Mouse (Mus musculus) hindbrain, embryonic 13.5 days (tissue): ENCODE measurements at regions not wholly inside any gene's neighbourhood (a gene's known extent, or its start where the extent isn't known, plus 50 kb on each side); places are given as distances from the start of the nearest gene placed in this dataset.
"Not testable (repeated sequence)": the region's sequence is repeated elsewhere in the genome, so short reads cannot be mapped to it uniquely, and the experiment has no call there.

Experiments used
- ATAC-seq: fragments of 200-750 bp; cut with Nextera tagmentation; 2 replicates; pipeline ENCODE4 v1.8.0; 2017; ENCODE audit warnings: moderate TSS enrichment; ENCODE audit not compliant: low FRiP score
- H3K27ac ChIP-seq: fragments of 300-500 bp; sonication (generic); 2 replicates; pipeline ENCODE4 v1.5.1; 2015; ENCODE audit warnings: inconsistent platforms, mild to moderate bottlenecking, moderate library complexity
- H3K27me3 ChIP-seq: fragments of 300-500 bp; sonication (generic); 2 replicates; pipeline ENCODE4 v1.6.1; 2015; ENCODE audit warnings: mild to moderate bottlenecking, inconsistent platforms
- H3K36me3 ChIP-seq: fragments of 300-500 bp; sonication (generic); 2 replicates; pipeline ENCODE4 v1.6.1; 2015; ENCODE audit warnings: mild to moderate bottlenecking, inconsistent platforms
- H3K4me1 ChIP-seq: fragments of 300-500 bp; sonication (generic); replicated peaks from 2 replicates; pipeline ENCODE4 v1.6.1; 2015; ENCODE audit warnings: inconsistent platforms
- H3K4me2 ChIP-seq: fragments of 300-500 bp; sonication (generic); 2 replicates; pipeline ENCODE4 v1.6.1; 2015; ENCODE audit warnings: inconsistent platforms, mild to moderate bottlenecking, moderate library complexity
- H3K4me3 ChIP-seq: fragments of 300-500 bp; sonication (generic); 2 replicates; pipeline ENCODE4 v1.5.1; 2015; ENCODE audit warnings: mild to moderate bottlenecking, inconsistent platforms
- H3K9ac ChIP-seq: fragments of 300-500 bp; sonication (generic); 2 replicates; pipeline ENCODE4 v1.6.1; 2015; ENCODE audit warnings: mild to moderate bottlenecking, inconsistent platforms
- H3K9me3 ChIP-seq: fragments of 300-500 bp; sonication (generic); 2 replicates; pipeline ENCODE4 v1.6.1; 2016; ENCODE audit warnings: inconsistent platforms
- WGBS: fragments of 180-500 bp; shearing (Covaris S2); methylation state at CpG from one replicate; pipeline ENCODE4 v1.1.7; 2015; 5-methylcytosine and 5-hydroxymethylcytosine counted together

DNA sequence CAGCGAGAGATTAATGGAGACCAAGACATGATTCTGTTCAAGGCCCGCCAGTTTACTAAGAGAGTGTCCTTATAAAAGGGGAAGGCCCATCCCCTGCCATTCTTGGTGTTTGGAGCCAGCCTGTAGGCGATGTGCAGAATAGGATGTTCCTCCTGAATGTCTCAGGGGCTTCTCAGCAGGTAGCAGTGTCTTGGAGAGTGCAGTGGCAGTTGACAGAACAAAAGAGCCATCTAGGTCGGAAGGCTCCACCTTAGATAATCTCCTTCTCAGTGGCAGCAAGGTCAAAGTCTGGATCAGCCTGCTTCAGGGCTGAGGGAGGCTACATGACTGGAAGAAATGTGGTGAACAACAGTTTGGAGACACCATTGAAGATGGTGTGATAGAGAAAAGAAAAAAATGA is 171.7 kb downstream of the Diras2 start:
- not testable (repeated sequence) for ATAC-seq, H3K9ac ChIP-seq, H3K27ac ChIP-seq, H3K4me1 ChIP-seq, H3K4me2 ChIP-seq, H3K27me3 ChIP-seq, H3K4me3 ChIP-seq, H3K36me3 ChIP-seq, H3K9me3 ChIP-seq
- 76% methylated on average over 4 of the region's 4 CpGs for WGBS

DNA sequence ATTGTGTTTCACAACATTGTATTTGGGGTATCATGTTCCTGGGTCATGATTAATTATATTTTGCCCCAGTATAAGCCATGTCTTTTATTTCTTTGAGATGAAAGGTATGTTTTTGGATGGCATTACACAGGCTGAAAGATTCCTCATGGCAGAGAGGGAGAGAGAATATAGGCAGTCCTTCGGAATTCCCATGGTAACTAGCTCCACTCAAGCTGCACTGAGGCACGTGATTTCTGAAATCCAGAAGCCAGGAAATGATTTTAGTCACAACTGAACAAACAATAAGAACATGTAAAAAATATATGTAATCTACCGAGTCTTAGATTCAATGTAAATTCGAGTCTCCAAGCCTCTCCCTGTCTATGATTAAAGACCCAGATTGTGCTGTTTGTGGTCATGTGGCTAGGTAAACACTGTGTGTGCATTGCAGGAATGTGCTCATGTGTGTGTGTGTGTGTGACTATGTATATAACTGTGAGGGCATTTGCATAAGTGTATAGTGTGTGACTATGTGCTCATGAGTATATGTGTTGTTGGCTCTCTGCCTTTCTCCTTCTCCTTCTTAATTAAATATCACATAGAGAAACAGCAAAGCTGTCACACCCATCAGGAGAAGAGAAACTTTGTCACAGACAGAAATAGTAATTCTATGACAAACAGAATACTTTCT is 169.8 kb downstream of the Diras2 start:
- ATAC-seq: no peak
- Histone ChIP-seq H3K36me3 (no peaks in the 10 kb centered on the region), H3K9ac (no peak overlapping the region), H3K4me2 (no peak overlapping the region), H3K9me3 (0 out of 2 replicates have a peak, but pooled peaks cover 5% of the 10 kb centered on the region), H3K27ac (no peak overlapping the region), H3K4me3 (no peak overlapping the region), H3K4me1 (no peaks in the 10 kb centered on the region), H3K27me3 (no peaks in the 10 kb centered on the region)
- 76% methylated on average over 4 of the region's 4 CpGs for WGBS

DNA sequence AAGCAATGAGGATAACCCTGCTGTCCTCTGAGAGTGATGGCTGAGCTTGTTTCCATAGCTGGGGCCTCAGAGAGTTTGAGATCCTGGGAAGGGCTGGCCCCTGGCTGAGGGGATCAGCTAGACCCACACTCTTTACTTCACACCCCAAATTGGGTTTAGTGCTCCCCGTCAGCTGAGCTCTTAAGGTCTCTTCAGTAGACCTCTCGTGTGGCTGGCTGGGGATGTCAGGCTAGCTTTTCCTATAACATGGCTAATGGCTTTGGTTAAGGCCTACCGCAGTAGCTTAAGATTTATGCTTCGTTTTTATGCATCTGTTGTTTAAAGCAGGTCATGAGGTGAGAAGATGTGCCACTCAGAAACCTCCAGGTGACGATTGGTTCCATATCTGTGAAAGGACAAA is 168.8 kb downstream of the Diras2 start:
- no peak overlapping the region for H3K4me3 ChIP-seq
- H3K9me3 ChIP-seq: no peaks in the 10 kb centered on the region
- H3K36me3 ChIP-seq: no peaks in the 10 kb centered on the region
- H3K4me1 ChIP-seq: no peaks in the 10 kb centered on the region
- H3K27ac ChIP-seq: no peak overlapping the region
- ATAC-seq: no peak
- H3K4me2 ChIP-seq: no peak overlapping the region
- no peak overlapping the region for H3K9ac ChIP-seq
- H3K27me3 ChIP-seq: no peaks in the 10 kb centered on the region
- 89% methylated on average over 5 of the region's 5 CpGs for WGBS

DNA sequence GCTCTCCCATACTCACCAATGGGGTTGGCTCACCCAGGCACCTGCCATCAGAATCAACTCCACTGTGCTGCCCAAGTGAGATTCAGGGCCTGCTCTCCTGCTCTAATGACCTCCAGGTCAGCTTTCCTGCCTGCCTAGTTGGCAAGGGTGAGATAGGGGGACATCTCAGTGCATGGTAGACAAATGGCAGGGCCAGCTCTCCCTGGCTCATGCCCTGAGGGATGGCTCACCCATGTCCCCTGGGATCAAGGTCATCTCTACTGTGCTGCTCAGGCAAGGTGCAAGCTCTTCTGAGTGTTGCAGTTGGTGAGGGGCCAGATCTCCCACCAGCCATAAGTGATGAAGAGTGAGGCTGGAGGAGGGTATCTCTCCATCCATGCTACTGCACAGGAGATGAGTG is 161.2 kb downstream of the Diras2 start:
- H3K4me2 ChIP-seq: no peak overlapping the region
- ATAC-seq: no peak
- no peaks in the 10 kb centered on the region for H3K4me1 ChIP-seq
- H3K9me3 ChIP-seq: no peaks in the 10 kb centered on the region
- no peak overlapping the region for H3K9ac ChIP-seq
- no peaks in the 10 kb centered on the region for H3K36me3 ChIP-seq
- H3K27ac ChIP-seq: no peak overlapping the region
- no peaks in the 10 kb centered on the region for H3K27me3 ChIP-seq
- no peak overlapping the region for H3K4me3 ChIP-seq

DNA sequence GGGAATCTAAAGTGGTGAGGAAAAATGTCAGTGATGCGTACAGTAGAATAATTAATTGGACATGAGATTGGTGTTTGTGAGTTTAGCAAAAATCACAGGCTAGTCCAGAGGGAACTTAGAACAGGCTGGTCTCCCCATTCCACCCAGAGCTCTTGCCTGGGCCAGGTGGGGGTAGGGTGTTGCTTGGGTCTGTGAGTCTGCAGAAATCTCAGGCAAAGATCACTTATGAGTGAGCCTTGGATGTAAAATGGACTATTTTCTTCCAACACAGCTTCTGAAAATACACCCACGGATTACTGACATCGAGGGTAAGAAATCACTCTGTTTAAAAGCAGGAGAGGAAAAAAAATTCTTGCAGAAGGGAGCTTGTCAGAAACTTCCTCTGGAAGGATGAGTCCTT is 159.1 kb downstream of the Diras2 start:
- Histone ChIP-seq H3K27ac (no peak overlapping the region), H3K9ac (no peak overlapping the region), H3K9me3 (no peaks in the 10 kb centered on the region), H3K27me3 (no peaks in the 10 kb centered on the region), H3K36me3 (no peaks in the 10 kb centered on the region), H3K4me3 (no peak overlapping the region), H3K4me1 (no peaks in the 10 kb centered on the region), H3K4me2 (no peak overlapping the region)
- ATAC-seq: no peak
- 93% methylated on average over 3 of the region's 3 CpGs for WGBS

DNA sequence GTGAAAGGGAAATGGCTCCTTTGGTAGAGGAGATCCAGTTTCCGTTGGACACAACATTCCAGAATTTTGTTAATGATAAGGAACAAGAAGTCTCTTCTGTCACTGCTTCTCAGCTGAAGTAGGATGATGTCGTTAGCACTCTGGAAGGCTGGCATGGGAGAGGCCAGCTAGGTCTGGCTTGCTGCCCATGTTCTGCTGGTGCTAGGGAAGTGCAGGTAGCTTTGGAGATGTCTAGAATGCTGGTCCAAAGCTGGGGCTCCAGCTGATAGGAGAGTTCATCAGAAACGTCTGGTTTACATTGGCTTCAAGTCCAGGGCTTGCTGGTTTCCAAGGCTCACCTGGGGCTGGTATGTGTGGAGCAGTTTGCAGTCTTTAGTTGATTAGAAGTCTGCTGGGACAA is 156.3 kb downstream of the Diras2 start:
- Histone ChIP-seq H3K9ac (no peak overlapping the region), H3K27me3 (no peaks in the 10 kb centered on the region), H3K36me3 (no peaks in the 10 kb centered on the region), H3K9me3 (0 out of 2 replicates have a peak, but pooled peaks cover 12% of the 10 kb centered on the region), H3K4me3 (no peak overlapping the region), H3K4me1 (no peaks in the 10 kb centered on the region), H3K27ac (no peak overlapping the region), H3K4me2 (no peak overlapping the region)
- 81% methylated on average over 3 of the region's 3 CpGs for WGBS
- ATAC-seq: no peak

DNA sequence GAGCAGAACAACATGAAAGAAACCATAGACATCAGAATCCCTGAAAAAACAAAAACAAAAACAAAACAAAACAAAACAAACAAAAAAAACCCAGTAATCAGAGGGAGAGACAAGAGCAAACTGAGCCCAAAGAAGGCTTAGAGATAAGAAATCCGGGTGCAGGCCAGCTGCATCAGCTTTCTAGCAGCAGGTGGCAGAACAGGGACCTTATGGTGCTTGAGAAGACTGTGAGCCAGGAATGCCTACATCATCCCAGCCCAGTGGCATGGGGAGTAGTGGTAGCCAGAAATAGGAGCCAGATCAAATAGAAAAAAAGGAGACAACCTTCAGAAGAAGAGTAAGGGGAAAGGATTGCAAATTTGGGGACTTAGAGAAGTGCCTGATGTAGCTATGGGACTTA is 152.8 kb downstream of the Diras2 start:
- Histone ChIP-seq H3K27me3 (no peaks in the 10 kb centered on the region), H3K27ac (no peak overlapping the region), H3K36me3 (no peaks in the 10 kb centered on the region), H3K4me1 (no peaks in the 10 kb centered on the region), H3K4me3 (no peak overlapping the region), H3K9me3 (0 out of 2 replicates have a peak, but pooled peaks cover 13% of the 10 kb centered on the region), H3K4me2 (no peak overlapping the region), H3K9ac (no peak overlapping the region)
- ATAC-seq: no peak
- 55% methylated on average over 1 of the region's 1 CpGs for WGBS

DNA sequence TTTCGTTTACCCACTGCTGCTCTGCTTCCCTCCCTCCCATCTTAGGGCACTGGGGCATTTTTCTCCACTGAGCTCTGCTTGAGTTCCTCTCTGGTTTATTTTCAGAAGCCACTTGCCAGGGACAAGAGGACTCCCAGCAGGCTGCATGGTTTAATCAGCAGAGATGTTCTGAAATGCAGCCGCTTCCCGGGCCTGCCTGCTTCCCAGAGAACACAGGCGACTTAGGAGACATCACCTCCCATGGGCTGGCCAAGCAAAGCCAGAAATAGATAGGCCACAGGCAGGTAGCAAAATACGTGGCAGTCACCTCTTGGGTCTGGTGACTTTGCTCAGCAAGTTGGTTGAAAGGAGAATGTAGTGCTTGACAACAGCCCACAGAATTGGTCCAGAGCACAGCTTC is 141.8 kb downstream of the Diras2 start:
- Histone ChIP-seq H3K27ac (no peak overlapping the region), H3K9ac (no peak overlapping the region), H3K4me3 (no peak overlapping the region), H3K9me3 (0 out of 2 replicates have a peak, but pooled peaks cover 2% of the 10 kb centered on the region), H3K36me3 (no peaks in the 10 kb centered on the region), H3K4me2 (no peak overlapping the region), H3K27me3 (no peaks in the 10 kb centered on the region), H3K4me1 (no peaks in the 10 kb centered on the region)
- ATAC-seq: no peak
- 82% methylated on average over 5 of the region's 5 CpGs for WGBS

DNA sequence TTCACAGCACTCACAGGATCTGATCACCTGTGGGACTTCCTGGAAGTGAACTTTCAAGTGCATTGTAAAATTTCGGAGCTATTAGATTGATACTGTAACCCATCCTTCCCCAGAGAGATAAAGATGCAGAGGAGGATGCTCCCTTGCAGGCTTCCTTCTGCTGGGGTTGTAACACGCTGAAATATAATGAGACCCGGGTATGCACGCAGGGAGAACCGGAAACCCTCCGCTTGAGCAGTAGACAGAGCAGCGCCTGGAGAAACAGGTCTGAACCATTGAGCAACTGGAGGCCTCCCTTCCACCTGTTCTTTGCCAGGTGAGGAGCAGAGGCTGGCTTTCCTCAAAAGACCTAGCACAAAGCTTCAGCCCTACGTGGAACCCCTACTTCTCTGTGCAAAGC is 135.3 kb downstream of the Diras2 start:
- Histone ChIP-seq H3K9ac (no peak overlapping the region), H3K4me3 (no peak overlapping the region), H3K4me2 (no peak overlapping the region), H3K4me1 (no peaks in the 10 kb centered on the region), H3K27me3 (no peaks in the 10 kb centered on the region), H3K27ac (no peak overlapping the region), H3K36me3 (no peaks in the 10 kb centered on the region), H3K9me3 (no peaks in the 10 kb centered on the region)
- ATAC-seq: no peak
- WGBS: 91% methylated on average over 8 of the region's 8 CpGs

DNA sequence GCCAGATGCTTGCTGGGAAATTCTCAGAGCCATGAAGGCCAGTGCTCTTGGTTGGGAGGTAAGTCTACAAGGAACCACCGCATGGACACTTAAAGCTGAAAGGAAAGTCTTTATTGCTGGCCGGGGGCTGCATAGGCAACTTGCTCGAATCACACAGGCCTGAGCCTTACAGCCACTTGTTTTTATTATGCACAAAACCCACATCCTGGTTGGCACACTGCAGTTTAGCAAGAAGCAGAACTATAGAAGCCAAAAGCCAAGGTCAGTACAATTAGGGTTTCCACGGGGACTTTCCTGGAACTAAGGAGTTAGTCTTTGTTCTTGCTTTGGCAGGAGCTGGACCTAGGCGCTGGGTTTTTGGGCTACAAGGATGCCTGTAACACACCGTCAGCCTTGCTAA is 132.7 kb downstream of the Diras2 start:
- 78% methylated on average over 6 of the region's 6 CpGs for WGBS
- H3K4me3 ChIP-seq: no peak overlapping the region
- ATAC-seq: no peak
- H3K36me3 ChIP-seq: no peaks in the 10 kb centered on the region
- H3K4me1 ChIP-seq: no peaks in the 10 kb centered on the region
- no peaks in the 10 kb centered on the region for H3K27me3 ChIP-seq
- H3K27ac ChIP-seq: no peak overlapping the region
- H3K4me2 ChIP-seq: no peak overlapping the region
- H3K9ac ChIP-seq: no peak overlapping the region
- no peaks in the 10 kb centered on the region for H3K9me3 ChIP-seq

DNA sequence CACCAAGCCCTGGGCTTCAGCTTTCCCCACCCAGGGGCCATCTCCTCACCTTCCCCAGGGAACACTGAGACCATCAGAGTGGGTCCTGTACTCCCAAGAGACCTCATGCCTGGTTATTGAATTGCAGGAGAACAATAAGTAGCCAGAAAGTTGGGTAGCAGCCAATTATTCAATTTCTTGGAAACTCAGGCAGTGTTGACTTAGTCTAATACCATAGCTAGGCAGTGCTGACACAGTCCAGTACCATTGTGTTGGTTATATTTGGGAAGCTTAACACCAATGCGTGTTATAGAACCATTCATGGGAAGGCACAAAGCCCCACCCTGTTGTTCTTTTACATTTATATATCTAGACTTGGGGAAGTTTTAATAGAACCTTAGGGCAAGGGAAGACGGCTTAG is 131.9 kb downstream of the Diras2 start:
- Histone ChIP-seq H3K27me3 (no peaks in the 10 kb centered on the region), H3K36me3 (no peaks in the 10 kb centered on the region), H3K4me3 (no peak overlapping the region), H3K9me3 (no peaks in the 10 kb centered on the region), H3K4me2 (no peak overlapping the region), H3K9ac (no peak overlapping the region), H3K27ac (no peak overlapping the region), H3K4me1 (no peaks in the 10 kb centered on the region)
- WGBS: 85% methylated on average over 2 of the region's 2 CpGs
- ATAC-seq: no peak

DNA sequence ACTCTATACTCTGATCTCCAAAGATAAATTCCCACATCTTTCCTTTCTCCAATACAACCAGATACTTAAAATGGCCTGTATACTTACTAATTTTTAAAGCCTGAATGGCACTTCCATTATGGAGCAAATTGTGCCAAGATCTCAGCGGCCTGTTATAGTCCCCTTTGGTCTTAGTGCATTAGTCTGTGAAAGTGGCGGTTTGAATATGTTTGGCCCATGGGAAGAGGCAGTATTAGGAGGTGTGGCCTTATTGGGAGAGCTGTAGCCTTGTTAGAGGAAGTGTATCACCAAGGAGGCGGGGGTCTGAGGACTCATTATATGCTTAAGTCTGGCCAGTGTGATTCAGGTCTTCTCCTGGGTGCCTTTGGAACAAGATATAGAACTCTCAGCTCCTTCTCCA is 127.3 kb downstream of the Diras2 start:
- no peaks in the 10 kb centered on the region for H3K36me3 ChIP-seq
- no peak overlapping the region for H3K9ac ChIP-seq
- H3K27me3 ChIP-seq: no peaks in the 10 kb centered on the region
- no peak overlapping the region for H3K4me2 ChIP-seq
- ATAC-seq: no peak
- no peak overlapping the region for H3K27ac ChIP-seq
- no peak overlapping the region for H3K4me3 ChIP-seq
- no peaks in the 10 kb centered on the region for H3K4me1 ChIP-seq
- WGBS: 96% methylated on average over 3 of the region's 3 CpGs
- H3K9me3 ChIP-seq: no peaks in the 10 kb centered on the region

DNA sequence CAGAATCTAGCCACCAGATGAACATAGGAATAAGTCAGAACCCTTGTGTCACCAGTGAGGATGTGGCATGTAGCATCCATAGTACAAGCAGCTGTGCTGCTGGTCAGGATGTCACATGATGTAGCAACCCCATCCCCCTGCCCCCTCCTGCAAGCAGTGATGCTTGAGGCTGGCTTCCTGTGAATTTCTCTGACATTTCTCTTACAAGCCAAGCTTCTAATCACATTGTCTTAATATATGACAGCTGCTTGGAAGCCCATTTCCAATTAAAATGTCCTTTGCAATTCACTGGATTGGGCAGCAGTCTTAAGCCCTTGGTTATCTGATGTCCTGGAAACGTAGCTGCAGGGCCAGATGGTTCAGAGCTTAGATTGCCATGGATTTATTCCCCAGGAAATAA is 114.8 kb downstream of the Diras2 start:
- Histone ChIP-seq H3K36me3 (no peaks in the 10 kb centered on the region), H3K4me1 (no peaks in the 10 kb centered on the region), H3K9ac (no peak overlapping the region), H3K27me3 (no peaks in the 10 kb centered on the region), H3K27ac (no peak overlapping the region), H3K9me3 (peaks cover 13% of the 10 kb centered on the region; the same call in 1 of the 2 replicates), H3K4me3 (no peak overlapping the region), H3K4me2 (no peak overlapping the region)
- no peak for ATAC-seq
- WGBS: 35% methylated on average over 1 of the region's 1 CpGs
